Mouse (Mus musculus) CD4-positive, CD25-positive, alpha-beta regulatory T cell, adult 9 weeks (primary cell): ENCODE data around the gene Sf3b2. TPM values are rescaled to one million over a fixed set of nuclear protein-coding genes. Genes with fewer than 3 reads are reported as not detected.

Source experiments
- polyA plus RNA-seq: library from polyadenylated mRNA; unstranded; fragments of 100-300 nt; shearing (Covaris generic); gene quantifications from one replicate; pipeline ENCODE4 v1.2.1, GENCODE M21; 2017

Sf3b2 gene
- polyA plus RNA-seq = 449 TPM

GRCm38 (mm10) chr19:5294972-5295735 lies at the start of gene Sf3b2:
Gene Sf3b2, minus strand, starts transcription at chr19:5295455.

GRCm38 (mm10) chr19:5335441-5335840 lies 40.2 kb upstream of the Sf3b2 start, which contains the start of gene Catsper1:
Gene Catsper1, plus strand, starts transcription at chr19:5335741.

GRCm38 (mm10) chr19:5297903-5298800 lies 2.9 kb upstream of the Sf3b2 start, which contains the start of gene Gal3st3:
Gene Gal3st3, plus strand, starts transcription at chr19:5298331.

GRCm38 (mm10) chr19:5272801-5273733 lies 22.2 kb downstream of the Sf3b2 start, which contains the start of gene Pacs1:
Gene Pacs1, minus strand, starts transcription at chr19:5273119.

Other genes with a start within 250 kb of the Sf3b2 start
- 0.30 TPM for gene Rin1, start 245.0 kb downstream of the Sf3b2 start, polyA plus RNA-seq
- gene Cd248, start 227.4 kb downstream of the Sf3b2 start, polyA plus RNA-seq = not detected
- not detected for gene Tmem151a, start 209.9 kb downstream of the Sf3b2 start, polyA plus RNA-seq
- 86.1 TPM for gene Yif1a, start 206.9 kb downstream of the Sf3b2 start, polyA plus RNA-seq
- 1.5 TPM for gene Cnih2, start 196.9 kb downstream of the Sf3b2 start, polyA plus RNA-seq
- gene Rab1b, start 188.4 kb downstream of the Sf3b2 start, polyA plus RNA-seq = 267 TPM
- 5.4 TPM for gene Klc2, start 176.9 kb downstream of the Sf3b2 start, polyA plus RNA-seq
- gene Pacs1, start 22.3 kb downstream of the Sf3b2 start, polyA plus RNA-seq = 15.1 TPM
- gene Gal3st3, start 2.9 kb upstream of the Sf3b2 start, polyA plus RNA-seq = not detected
- not detected for gene Catsper1, start 40.3 kb upstream of the Sf3b2 start, polyA plus RNA-seq
- 1.4 TPM for gene Cst6, start 54.1 kb upstream of the Sf3b2 start, polyA plus RNA-seq
- 66.3 TPM for gene Eif1ad, start 71.3 kb upstream of the Sf3b2 start, polyA plus RNA-seq
- gene Banf1, start 71.7 kb upstream of the Sf3b2 start, polyA plus RNA-seq = 350 TPM
- 26.6 TPM for gene Sart1, start 93.2 kb upstream of the Sf3b2 start, polyA plus RNA-seq
- gene Tsga10ip, start 107.1 kb upstream of the Sf3b2 start, polyA plus RNA-seq = 1.0 TPM
- 73.1 TPM for gene Drap1, start 129.5 kb upstream of the Sf3b2 start, polyA plus RNA-seq
- 14.3 TPM for gene AI837181, start 129.7 kb upstream of the Sf3b2 start, polyA plus RNA-seq
- not detected for gene Fosl1, start 152.1 kb upstream of the Sf3b2 start, polyA plus RNA-seq
- gene Ccdc85b, start 162.4 kb upstream of the Sf3b2 start, polyA plus RNA-seq = 3.6 TPM
- 178 TPM for gene Fibp, start 165.2 kb upstream of the Sf3b2 start, polyA plus RNA-seq
- 115 TPM for gene Ctsw, start 173.1 kb upstream of the Sf3b2 start, polyA plus RNA-seq
- 2.3 TPM for gene Efemp2, start 178.5 kb upstream of the Sf3b2 start, polyA plus RNA-seq
- gene Mus81, start 192.9 kb upstream of the Sf3b2 start, polyA plus RNA-seq = 70.5 TPM
- gene Cfl1, start 195.0 kb upstream of the Sf3b2 start, polyA plus RNA-seq = 4,187 TPM
- gene 1700020D05Rik, start 208.3 kb upstream of the Sf3b2 start, polyA plus RNA-seq = 0.27 TPM
- 18.4 TPM for gene Snx32, start 215.1 kb upstream of the Sf3b2 start, polyA plus RNA-seq